Mouse (Mus musculus): ENCODE data around the gene Dnah12. TPM values are rescaled to one million over a fixed set of nuclear protein-coding genes. Genes with fewer than 3 reads are reported as not detected.

Dnah12 gene
- polyA plus RNA-seq, 1 experiment, result not detected

DNA sequence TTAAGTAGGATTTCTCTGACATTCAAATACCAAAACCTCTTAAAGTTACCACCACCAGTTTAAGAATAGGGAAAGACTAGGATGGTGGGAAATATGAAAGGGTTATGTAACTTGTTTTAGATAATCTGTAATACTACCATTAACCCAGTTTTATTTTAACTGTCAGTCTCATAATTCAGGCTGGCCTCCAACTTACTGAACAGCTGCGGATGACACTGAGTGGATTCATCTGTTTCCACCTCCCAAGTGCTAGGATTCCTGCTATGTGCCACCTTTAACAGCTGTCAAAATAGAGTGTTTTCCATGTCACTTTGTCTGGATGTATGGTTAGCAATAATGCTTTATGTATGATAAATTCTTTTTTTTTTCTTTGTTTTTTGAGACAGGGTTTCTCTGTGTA lies 32.8 kb upstream of the Dnah12 start:
- Histone ChIP-seq H3K79me2 (ENCODE audit: control insufficient read depth, insufficient read depth) (peaks cover 2% of the 10 kb centered on the region), H3K4me3 (no peak overlapping the region), H3K4me2 (ENCODE audit: low read depth) (no peak overlapping the region), H3K27me3 (ENCODE audit: control insufficient read depth, insufficient read depth, insufficient read length) (no peaks in the 10 kb centered on the region), H3ac (ENCODE audit: control insufficient read depth, insufficient read length) (no peak overlapping the region), H3K36me3 (ENCODE audit: control insufficient read depth, insufficient read depth) (peaks cover 38% of the 10 kb centered on the region)
- TF ChIP-seq MYOD1 (IDR thresholded peaks at IDR 0.05; ENCODE audit: control insufficient read depth in 1 of 3, insufficient read length in 2 of 3, low read depth in 2 of 3) (peak in 2 of 3 experiments; percentile 57 to 71), MYOG (IDR thresholded peaks at IDR 0.05; ENCODE audit: control insufficient read depth in 1 of 3, insufficient read depth in 1 of 3, insufficient read length in 2 of 3, low read depth in 2 of 3) (peak in 2 of 3 experiments; percentile 8 to 66), USF1 (IDR thresholded peaks at IDR 0.05; ENCODE audit: low read depth) (no peak), TCF12 (IDR thresholded peaks at IDR 0.05; ENCODE audit: insufficient read depth, poor library complexity, severe bottlenecking) (peak; percentile 32), CEBPB (IDR thresholded peaks at IDR 0.05; ENCODE audit: insufficient read depth, poor library complexity, severe bottlenecking) (no peak)

DNA sequence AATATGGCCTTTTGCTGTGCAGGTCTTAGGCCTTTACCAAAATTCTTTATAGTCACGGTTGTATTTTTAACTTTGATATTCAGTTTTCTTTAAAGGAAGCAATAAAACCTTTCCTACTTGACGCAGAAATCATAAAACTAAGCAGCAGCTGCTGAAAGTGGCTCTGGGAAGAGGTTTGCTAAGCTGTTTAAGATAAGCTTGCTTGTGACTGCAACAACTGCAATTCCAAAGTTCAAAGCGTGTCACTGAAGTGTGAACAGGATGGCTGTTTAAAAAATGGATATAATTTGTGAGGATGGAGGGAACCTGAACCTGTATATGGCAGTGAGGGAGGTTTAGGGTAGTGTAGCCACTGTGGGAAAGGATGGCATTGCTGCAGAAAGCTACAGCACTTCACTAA lies 31.1 kb upstream of the Dnah12 start:
- peaks cover 31% of the 10 kb centered on the region for H3K36me3 ChIP-seq (ENCODE audit: control insufficient read depth, insufficient read depth)
- H3ac ChIP-seq (ENCODE audit: control insufficient read depth, insufficient read length), result no peak overlapping the region
- no peak overlapping the region for H3K4me2 ChIP-seq (ENCODE audit: low read depth)
- H3K79me2 ChIP-seq (ENCODE audit: control insufficient read depth, insufficient read depth), result peaks cover 20% of the 10 kb centered on the region
- no peaks in the 10 kb centered on the region for H3K27me3 ChIP-seq (ENCODE audit: control insufficient read depth, insufficient read depth, insufficient read length)
- no peak overlapping the region for H3K4me3 ChIP-seq
- no peak for TF ChIP-seq MYOG (IDR thresholded peaks at IDR 0.05; ENCODE audit: control insufficient read depth in 1 of 3, insufficient read depth in 1 of 3, insufficient read length in 2 of 3, low read depth in 2 of 3)
- TF ChIP-seq POLR2AphosphoS2 (IDR thresholded peaks at IDR 0.05; ENCODE audit: insufficient read length, low read depth), result no peak
- no peak for TF ChIP-seq CEBPB (IDR thresholded peaks at IDR 0.05; ENCODE audit: insufficient read depth, poor library complexity, severe bottlenecking)
- TF ChIP-seq MAX (IDR thresholded peaks at IDR 0.05; ENCODE audit: low read depth), result no peak
- TF ChIP-seq REST (IDR thresholded peaks at IDR 0.05; ENCODE audit: insufficient read depth, insufficient read length), result no peak
- no peak for TF ChIP-seq POLR2A (IDR thresholded peaks at IDR 0.05; ENCODE audit: insufficient read length, low read depth)
- TF ChIP-seq TCF12 (IDR thresholded peaks at IDR 0.05; ENCODE audit: insufficient read depth, poor library complexity, severe bottlenecking), result no peak
- no peak for TF ChIP-seq E2F4 (IDR thresholded peaks at IDR 0.05; ENCODE audit: insufficient read depth)
- no peak for TF ChIP-seq USF1 (IDR thresholded peaks at IDR 0.05; ENCODE audit: low read depth)

- TF ChIP-seq MAX (IDR thresholded peaks at IDR 0.05; ENCODE audit: low read depth) (no peak), REST (IDR thresholded peaks at IDR 0.05; ENCODE audit: insufficient read depth, insufficient read length) (no peak), POLR2A (IDR thresholded peaks at IDR 0.05; ENCODE audit: insufficient read length, low read depth) (no peak), USF1 (IDR thresholded peaks at IDR 0.05; ENCODE audit: low read depth) (no peak), TCF12 (IDR thresholded peaks at IDR 0.05; ENCODE audit: insufficient read depth, poor library complexity, severe bottlenecking) (no peak), E2F4 (IDR thresholded peaks at IDR 0.05; ENCODE audit: insufficient read depth) (no peak), CEBPB (IDR thresholded peaks at IDR 0.05; ENCODE audit: insufficient read depth, poor library complexity, severe bottlenecking) (no peak), MYOG (IDR thresholded peaks at IDR 0.05; ENCODE audit: control insufficient read depth in 1 of 3, insufficient read depth in 1 of 3, insufficient read length in 2 of 3, low read depth in 2 of 3) (no peak), SRF (IDR thresholded peaks at IDR 0.05; ENCODE audit: control insufficient read depth, insufficient read length, low read depth) (no peak), TCF3 (IDR thresholded peaks at IDR 0.05; ENCODE audit: insufficient read length, low read depth) (no peak), MYOD1 (IDR thresholded peaks at IDR 0.05; ENCODE audit: control insufficient read depth in 1 of 3, insufficient read length in 2 of 3, low read depth in 2 of 3) (no peak), POLR2AphosphoS2 (IDR thresholded peaks at IDR 0.05; ENCODE audit: insufficient read length, low read depth) (no peak)
- H3K4me3 ChIP-seq, result no peak overlapping the region
- H3K79me2 ChIP-seq (ENCODE audit: control insufficient read depth, insufficient read depth), result peaks cover 25% of the 10 kb centered on the region
- H3K4me2 ChIP-seq (ENCODE audit: low read depth), result no peak overlapping the region
- no peak overlapping the region for H3ac ChIP-seq (ENCODE audit: control insufficient read depth, insufficient read length)
- H3K27me3 ChIP-seq (ENCODE audit: control insufficient read depth, insufficient read depth, insufficient read length), result no peaks in the 10 kb centered on the region
- H3K36me3 ChIP-seq (ENCODE audit: control insufficient read depth, insufficient read depth), result peaks cover 29% of the 10 kb centered on the region
These were observed 30.6 kb upstream of the Dnah12 start for GRCm38 (mm10) chr14:26662488-26662887.

DNA sequence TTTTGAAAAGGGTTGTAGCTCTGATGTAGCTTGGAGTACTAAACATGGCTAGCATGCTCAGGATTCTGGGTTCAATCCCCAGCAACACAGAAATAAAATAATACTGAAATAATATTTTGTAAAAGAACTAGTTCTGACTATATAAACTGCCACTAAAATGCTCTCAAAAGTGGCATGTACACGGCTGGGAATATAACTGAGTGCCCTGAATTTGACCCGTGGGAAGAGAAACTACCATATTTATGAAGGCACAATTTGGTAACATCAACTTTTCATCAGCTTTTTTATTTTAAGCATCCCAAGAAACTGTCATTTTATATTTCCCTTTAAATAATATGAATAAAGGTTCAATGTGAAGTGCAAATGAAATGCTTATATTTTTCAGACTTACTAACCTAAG lies 29.2 kb upstream of the Dnah12 start:
- Histone ChIP-seq H3K4me2 (ENCODE audit: low read depth) (no peak overlapping the region), H3K27me3 (ENCODE audit: control insufficient read depth, insufficient read depth, insufficient read length) (no peaks in the 10 kb centered on the region), H3K4me3 (no peak overlapping the region), H3K79me2 (ENCODE audit: control insufficient read depth, insufficient read depth) (peaks cover 34% of the 10 kb centered on the region), H3K36me3 (ENCODE audit: control insufficient read depth, insufficient read depth) (peaks cover 29% of the 10 kb centered on the region), H3ac (ENCODE audit: control insufficient read depth, insufficient read length) (no peak overlapping the region)
- TF ChIP-seq REST (IDR thresholded peaks at IDR 0.05; ENCODE audit: insufficient read depth, insufficient read length), result no peak
- TF ChIP-seq USF1 (IDR thresholded peaks at IDR 0.05; ENCODE audit: low read depth), result no peak
- TF ChIP-seq MYOG (IDR thresholded peaks at IDR 0.05; ENCODE audit: control insufficient read depth in 1 of 3, insufficient read depth in 1 of 3, insufficient read length in 2 of 3, low read depth in 2 of 3), result no peak
- TF ChIP-seq TCF3 (IDR thresholded peaks at IDR 0.05; ENCODE audit: insufficient read length, low read depth), result no peak
- no peak for TF ChIP-seq TCF12 (IDR thresholded peaks at IDR 0.05; ENCODE audit: insufficient read depth, poor library complexity, severe bottlenecking)
- TF ChIP-seq MAX (IDR thresholded peaks at IDR 0.05; ENCODE audit: low read depth), result no peak
- TF ChIP-seq POLR2A (IDR thresholded peaks at IDR 0.05; ENCODE audit: insufficient read length, low read depth), result no peak
- no peak for TF ChIP-seq E2F4 (IDR thresholded peaks at IDR 0.05; ENCODE audit: insufficient read depth)
- TF ChIP-seq POLR2AphosphoS2 (IDR thresholded peaks at IDR 0.05; ENCODE audit: insufficient read length, low read depth), result no peak
- TF ChIP-seq CEBPB (IDR thresholded peaks at IDR 0.05; ENCODE audit: insufficient read depth, poor library complexity, severe bottlenecking), result no peak

- H3ac ChIP-seq (ENCODE audit: control insufficient read depth, insufficient read length), result peak overlapping the region; percentile 35
- H3K4me3 ChIP-seq, result peak overlapping the region; percentile 81
- no peak for TF ChIP-seq CEBPB (IDR thresholded peaks at IDR 0.05; ENCODE audit: insufficient read depth, poor library complexity, severe bottlenecking)
- TF ChIP-seq REST (IDR thresholded peaks at IDR 0.05; ENCODE audit: insufficient read depth, insufficient read length), result no peak
- TF ChIP-seq TCF3 (IDR thresholded peaks at IDR 0.05; ENCODE audit: insufficient read length, low read depth), result no peak
- no peak for TF ChIP-seq SRF (IDR thresholded peaks at IDR 0.05; ENCODE audit: control insufficient read depth, insufficient read length, low read depth)
- TF ChIP-seq TCF12 (IDR thresholded peaks at IDR 0.05; ENCODE audit: insufficient read depth, poor library complexity, severe bottlenecking), result no peak
- TF ChIP-seq POLR2AphosphoS2 (IDR thresholded peaks at IDR 0.05; ENCODE audit: insufficient read length, low read depth), result no peak
- TF ChIP-seq MYOD1 (IDR thresholded peaks at IDR 0.05; ENCODE audit: control insufficient read depth in 1 of 3, insufficient read length in 2 of 3, low read depth in 2 of 3), result no peak
- no peak for TF ChIP-seq MAX (IDR thresholded peaks at IDR 0.05; ENCODE audit: low read depth)
- TF ChIP-seq MYOG (IDR thresholded peaks at IDR 0.05; ENCODE audit: control insufficient read depth in 1 of 3, insufficient read depth in 1 of 3, insufficient read length in 2 of 3, low read depth in 2 of 3), result no peak
- no peak for TF ChIP-seq POLR2A (IDR thresholded peaks at IDR 0.05; ENCODE audit: insufficient read length, low read depth)
- TF ChIP-seq USF1 (IDR thresholded peaks at IDR 0.05; ENCODE audit: low read depth), result no peak
- no peak for TF ChIP-seq E2F4 (IDR thresholded peaks at IDR 0.05; ENCODE audit: insufficient read depth)
- H3K79me2 ChIP-seq (ENCODE audit: control insufficient read depth, insufficient read depth), result peaks cover 34% of the 10 kb centered on the region
- H3K36me3 ChIP-seq (ENCODE audit: control insufficient read depth, insufficient read depth), result peaks cover 29% of the 10 kb centered on the region
- H3K4me2 ChIP-seq (ENCODE audit: low read depth), result peak overlapping the region; percentile 81
- H3K27me3 ChIP-seq (ENCODE audit: control insufficient read depth, insufficient read depth, insufficient read length), result no peaks in the 10 kb centered on the region
These were observed 25.1 kb upstream of the Dnah12 start for GRCm38 (mm10) chr14:26667991-26668370.

Measured in myocyte (in vitro differentiated cells).